Mouse (Mus musculus): ENCODE results near the gene 1700029F12Rik.
A peak's percentile ranks its signal among the peaks of the same experiment; 100 is the strongest.
"Not testable (repeated sequence)": the region's sequence is repeated elsewhere in the genome, so short reads cannot be mapped to it uniquely, and the experiment has no call there.

Gene 1700029F12Rik

DNA sequence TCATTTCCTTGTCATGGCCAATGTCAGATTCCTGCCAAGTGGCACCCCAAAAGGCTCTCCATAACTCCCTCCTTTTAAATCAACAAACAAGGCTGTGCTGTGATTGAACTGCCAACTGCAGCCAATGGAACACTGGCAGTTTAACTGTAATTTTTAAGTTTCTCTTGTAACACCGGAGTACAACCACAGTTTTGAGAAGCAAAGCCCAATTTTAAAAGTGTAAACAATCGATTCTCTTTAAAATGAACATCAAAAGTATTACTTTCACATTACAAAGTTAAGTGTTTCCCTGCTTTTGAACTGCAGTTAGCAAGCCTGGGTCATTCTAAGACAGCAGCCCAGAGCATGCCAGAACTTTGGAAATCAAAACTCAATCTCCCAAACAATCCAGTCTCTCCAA lies at the start of gene 1700029F12Rik:
Gene 1700029F12Rik, minus strand, starts transcription at position 101 of the 400 bp plus-strand sequence.
- DNase-seq, result no peak

DNA sequence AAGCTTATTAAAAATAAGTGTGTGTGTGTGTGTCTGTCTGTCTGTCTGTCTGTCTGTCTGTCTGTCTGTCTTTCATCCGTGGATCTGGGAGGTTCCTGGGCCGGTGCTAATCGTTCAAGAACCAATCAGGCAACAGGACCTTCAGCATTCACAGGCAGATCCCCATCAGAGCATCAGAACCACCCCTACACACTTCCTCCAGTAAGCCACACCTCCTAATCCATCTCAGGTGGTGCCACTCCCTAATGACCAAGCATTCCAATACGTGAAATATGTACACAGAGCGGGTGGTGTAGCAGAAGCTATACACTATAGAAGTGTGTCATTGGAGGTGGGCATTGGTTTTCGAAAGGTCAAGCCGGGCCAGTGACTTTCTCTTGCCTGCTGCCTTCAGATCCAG lies 48.3 kb upstream of the 1700029F12Rik start:
- no peak for DNase-seq

DNA sequence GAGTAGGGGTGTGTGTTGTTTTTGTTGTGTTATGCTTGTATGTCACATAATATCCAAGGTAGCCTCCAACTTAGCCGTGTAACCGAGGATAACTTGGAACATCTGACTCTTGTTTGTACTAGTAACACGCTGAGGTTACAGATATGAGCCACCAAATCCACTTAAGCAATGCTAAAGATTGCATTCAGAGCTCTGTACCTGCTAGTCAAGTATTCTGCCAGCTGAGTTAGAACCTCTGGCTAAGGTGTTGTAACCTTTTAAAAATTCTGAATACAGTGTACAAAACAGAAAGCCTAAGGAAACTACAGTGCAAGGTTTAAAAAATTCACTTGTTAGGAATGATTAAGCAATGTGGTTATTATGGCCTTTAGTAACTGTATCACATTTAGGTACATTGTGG lies 46.5 kb upstream of the 1700029F12Rik start:
- DNase-seq, result no peak

DNA sequence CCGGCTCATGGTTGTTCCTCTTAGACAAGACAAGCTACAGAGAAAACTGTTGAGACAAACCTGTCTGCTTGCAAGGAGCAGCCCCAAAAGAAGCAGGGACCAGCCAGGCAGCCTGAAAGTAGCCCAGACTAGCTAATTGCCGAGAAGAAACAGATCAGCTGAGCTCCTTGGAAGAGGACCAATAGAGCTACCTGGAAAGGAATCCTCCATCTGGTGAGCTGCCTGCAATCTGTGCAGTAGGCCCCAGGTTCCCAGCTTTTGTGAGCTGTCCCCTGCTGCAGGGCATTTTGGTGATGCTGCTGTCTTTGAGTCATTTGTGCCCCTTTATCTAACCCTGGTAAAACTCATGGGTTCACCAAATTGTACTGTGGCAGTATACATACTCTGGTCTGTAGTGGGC lies 46.0 kb upstream of the 1700029F12Rik start:
- DNase-seq, result no peak

DNA sequence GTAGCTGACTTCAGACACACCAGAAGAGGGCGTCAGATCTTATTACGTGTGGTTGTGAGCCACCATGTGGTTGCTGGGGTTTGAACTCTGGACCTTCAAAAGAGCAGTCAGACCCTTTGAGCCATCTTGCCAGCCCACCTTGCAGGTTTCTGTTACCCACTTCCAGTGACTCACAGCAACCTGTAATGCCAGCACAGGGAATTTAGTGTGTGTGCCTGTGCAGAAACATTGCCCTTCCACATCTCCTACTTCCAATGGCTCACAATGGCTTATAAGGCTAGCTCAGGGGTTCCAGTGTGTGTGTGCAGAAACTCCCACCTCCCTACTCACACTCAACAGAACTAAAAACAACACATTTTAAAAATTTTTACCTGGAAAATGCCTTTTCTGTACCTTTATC lies 43.4 kb upstream of the 1700029F12Rik start:
- DNase-seq, result no peak

DNA sequence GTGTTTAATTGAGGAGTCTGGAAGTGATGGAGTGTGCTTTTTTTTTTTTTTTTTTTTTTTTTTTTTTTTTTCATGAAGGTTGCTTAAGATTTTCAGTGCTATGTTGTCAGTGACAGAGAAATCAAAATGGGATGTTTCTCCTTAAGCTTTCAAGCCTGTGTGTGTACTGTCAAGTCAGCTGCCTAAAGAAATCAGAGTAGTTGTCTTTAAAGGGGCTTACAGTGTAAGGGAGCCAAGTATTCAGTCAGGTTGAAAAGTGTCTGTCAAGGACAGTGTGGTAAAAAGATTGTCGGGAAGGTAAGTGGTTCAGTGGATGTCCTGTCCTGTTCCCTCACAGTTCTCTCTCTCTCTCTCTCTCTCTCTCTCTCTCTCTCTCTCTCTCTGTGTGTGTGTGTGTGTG lies 39.3 kb upstream of the 1700029F12Rik start:
- DNase-seq, result no peak

DNA sequence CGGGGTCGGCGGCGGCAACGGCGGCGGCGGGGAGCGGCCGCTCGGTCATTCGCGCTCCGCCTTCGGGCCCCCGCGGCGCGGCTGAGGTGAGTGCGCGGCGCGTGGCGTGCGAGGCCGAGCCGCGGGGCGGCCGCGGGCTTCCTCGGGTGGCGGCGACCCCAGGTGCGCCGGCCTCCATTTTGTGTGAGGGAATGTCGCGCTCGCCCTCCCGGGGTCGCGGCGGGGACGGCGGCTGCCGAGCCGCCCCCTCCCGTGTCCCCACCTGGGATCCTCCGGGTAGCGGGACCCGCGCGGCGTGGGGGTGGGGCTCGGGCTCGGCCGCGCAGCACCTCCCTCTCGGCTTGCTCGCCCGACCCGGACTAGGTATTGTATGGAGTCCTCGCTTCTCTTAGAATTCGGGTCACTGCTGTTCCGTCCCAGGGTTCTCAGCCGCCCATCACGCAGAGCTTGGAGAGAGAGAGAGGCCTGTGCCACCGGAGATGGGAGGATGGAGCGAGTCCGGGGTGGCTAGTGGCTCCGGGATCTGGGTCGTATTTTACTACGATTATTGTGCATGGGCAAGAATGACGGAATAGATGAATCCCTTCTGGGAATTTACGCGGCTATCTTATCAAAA lies 37.6 kb upstream of the 1700029F12Rik start:
- no peak for DNase-seq

DNA sequence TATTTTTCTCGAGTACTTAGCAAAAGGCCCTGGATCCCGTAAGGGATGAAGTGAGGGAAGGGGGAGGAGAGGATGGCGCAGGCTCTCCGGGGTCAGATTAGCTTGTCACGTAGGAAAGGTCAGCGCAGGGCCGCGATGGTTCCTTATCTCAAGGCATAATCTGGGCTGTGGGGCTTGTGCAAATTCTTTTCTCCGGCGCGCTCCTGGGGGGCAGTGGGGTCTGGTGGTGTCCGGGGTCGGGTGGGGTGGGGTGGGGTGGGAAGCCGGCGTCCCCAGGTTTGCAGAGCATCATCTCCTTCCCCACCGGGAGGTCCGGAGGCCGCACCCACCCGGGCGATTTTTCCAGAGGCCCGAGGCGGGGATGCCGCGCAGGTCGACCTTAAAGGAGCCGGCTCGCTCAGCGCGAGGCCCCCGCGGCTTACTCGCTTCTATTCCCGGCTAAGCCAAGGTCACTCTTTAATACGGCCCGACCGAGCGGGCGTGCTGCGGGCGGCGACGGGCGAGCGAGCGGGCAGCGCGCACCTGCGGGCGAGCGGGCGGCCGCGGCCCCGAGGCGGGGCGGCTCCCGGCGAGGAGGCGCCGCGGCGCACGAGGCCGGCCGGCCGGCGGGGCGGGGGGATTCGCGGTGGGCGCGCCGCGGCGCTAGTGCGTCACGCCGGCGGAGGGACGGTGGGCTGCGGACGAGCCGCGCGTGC lies 36.9 kb upstream of the 1700029F12Rik start:
- DNase-seq, result no peak

DNA sequence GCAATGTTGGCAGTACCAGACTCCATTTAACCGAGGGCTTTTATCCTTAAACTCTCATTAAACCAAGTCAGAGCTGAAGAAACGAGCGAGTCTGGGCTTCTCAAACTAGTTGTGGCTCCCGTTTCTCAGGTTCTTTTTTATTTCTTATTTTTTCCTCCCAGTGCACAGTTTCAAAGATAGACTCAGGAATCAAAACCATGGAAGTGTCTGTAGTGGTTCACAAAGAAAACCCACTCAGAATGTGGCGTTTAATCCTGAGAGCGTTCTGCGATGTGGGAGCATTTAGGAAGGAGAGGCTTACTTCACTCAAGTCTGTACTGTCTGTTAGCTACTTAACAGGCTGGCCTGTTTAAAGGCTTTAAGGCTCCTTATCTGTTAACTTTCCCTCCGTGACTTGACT lies 34.0 kb upstream of the 1700029F12Rik start:
- no peak for DNase-seq

DNA sequence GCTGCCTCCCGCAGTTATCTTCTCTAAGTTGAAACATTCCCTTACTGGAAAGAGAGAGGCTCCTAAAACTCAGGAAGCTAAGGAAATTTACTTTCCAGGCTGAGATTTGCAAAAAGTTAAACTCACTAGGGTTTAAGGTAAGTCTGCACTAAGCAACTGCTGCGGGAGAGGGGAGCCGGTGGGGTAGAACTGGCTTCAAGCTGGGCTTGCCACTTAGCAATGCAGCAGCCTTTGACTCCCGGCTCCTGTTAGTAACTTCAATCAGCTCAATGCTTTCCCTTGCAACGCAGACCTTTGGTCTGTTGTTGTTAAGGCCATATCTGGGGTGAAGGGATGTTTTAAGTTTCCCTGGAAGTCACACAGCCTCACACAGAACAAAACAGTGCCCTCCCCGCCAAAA lies 33.5 kb upstream of the 1700029F12Rik start:
- DNase-seq, result no peak

DNA sequence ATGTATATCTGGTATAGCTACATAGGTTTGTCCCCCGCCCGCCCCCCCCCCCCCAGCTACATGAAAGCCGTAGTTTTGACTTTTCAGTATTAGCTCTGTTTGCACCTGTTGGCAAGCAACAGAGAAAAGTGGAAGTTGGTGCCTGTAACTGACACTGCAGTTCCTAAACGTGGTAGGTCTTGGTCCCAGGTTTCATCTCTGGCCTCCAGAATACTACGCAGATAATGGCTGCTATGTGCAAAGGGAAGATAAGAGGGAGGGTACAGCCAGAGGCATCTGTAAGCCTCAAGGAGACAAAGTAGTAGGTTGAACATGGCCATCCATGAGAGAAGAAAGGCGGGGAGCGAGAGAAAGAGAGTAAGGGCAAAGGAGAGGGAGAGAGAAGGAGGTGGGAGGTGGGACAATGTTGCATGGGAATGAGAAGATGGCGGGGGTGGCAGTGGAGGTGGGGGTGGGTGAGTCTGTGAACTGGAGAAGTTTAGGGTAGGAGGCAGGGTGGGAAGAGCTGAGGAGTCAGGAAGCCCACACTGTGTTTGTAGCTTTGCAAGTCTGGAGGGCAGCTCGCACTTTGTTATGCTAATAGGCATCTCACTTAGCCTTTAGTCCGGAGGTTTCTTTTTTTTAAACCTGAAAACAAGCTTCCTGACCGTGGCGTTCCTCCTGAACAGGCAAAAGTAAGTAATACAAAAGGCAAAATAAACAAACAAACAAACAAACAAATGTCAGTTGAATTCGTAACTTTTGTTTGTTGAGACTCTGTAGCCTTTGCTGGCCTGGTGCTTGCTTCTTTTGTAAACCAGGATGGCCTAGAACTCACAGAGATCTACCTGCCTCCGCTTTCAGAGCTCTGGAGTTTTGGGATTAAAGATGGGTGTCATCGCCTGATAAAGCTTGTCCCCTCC lies 32.7 kb upstream of the 1700029F12Rik start, which contains the start of gene Fam169a:
Gene Fam169a, plus strand, starts transcription at position 638 of the 902 bp plus-strand sequence.
- no peak for DNase-seq

DNA sequence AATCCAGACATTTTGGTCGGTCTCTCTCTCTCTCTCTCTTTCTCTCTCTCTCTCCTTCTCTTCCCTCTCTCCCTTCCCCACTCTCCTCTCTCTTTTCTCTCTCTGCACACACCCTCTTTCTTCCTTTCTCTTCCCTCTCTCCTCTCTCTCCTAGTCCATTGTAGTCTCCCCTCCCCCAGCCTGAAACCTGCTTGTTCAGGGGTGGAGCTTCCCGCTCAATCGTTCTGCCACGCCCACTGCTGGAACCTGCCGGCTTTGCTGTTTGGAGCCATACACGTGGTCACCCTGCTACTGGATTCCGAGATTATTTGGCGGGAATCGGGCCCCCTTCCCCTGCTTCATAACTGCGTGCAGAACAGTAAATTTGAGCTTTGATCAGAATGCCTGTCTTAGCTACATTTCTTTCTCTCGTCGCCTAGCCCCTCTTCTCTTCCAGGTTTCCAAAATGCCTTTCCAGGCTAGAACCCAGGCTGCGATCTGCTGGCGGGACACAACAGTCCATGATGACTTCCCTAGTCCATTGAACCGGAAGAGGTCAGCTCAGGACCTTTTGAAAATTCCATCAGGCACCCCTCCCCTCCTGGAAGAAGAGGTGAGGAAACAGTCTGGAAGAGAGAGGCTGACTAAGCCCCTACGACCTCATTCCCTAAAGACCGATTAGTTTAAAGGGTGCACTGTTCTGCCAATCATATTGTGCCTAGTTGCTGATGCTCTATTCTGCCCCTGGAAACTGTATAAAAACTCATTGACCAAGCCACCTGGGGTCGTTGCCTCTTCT lies 30.9 kb upstream of the 1700029F12Rik start:
- not testable (repeated sequence) for DNase-seq

DNA sequence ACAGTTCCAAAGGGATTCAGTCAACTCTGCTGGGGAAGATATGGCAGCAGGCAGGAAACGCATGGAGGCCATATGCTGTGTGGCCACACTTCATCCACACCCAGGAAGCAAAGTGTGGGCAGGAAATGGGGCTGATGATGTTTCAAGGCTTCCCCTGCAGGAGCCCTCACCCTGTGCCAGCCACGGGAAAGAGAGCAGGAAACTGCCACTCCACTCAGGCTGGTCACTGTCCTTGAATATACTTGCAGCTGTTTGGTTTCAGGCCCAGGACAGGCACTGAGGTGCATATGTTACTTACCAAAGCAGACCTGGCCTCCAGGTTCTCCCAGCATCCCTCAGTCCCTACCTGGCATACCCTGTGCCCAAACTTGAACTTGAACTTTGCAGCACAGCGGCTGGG lies 30.3 kb upstream of the 1700029F12Rik start:
- DNase-seq, result no peak

DNA sequence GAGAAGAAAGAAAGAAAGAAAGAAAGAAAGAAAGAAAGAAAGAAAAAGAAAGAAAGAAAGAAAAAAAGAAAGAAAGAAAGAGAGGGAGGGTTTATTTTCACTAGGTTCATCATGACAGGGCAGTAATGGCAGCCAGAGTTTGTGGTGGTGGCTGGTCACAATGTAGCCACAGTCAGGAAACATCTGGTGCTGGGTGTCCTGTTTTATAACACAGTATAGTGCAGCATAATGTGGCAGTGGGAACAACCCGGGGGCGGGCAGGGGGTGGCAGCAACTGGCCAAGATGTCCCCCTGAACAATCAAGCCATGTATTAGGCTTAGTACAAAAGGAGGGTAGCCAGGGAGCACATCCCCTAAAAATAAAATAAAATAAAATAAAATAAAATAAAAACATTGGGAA lies 29.3 kb upstream of the 1700029F12Rik start:
- no peak for DNase-seq

DNA sequence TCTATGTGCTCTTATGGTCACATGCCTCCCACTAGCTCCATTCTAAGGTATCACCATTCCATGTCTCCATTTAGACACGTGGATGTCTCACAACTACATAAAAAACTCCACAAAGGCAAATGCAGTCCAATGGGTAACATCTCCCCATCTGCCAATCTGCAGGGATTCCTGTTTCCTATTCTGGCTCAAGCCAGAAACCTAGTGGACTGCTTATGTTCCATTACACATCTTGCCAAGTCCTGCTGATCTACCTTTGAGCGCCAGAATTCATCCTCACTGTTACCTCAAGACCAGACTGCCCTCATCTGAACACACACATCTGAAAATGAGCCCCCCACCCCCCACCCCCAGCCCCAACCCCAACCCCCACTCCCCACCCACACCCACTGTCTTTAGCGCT lies 28.0 kb upstream of the 1700029F12Rik start:
- DNase-seq, result no peak

DNA sequence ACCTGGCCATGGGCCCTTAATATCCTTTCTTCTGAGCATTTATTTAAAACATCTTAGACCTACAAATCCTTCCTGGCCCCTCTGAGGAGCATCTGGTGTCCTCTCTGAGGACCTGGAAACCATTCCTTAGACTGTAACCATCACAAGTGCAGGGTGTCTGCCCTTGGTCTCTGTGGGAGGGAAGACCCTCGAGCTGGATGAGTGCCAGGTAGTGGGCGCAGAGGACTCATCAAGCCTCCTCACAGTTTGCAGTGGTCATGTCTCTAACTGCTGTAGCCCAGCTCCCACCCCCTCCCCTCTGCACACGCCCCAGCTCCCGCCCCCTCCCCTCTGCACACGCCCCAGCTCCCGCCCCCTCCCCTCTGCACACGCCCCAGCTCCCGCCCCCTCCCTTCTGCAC lies 26.2 kb upstream of the 1700029F12Rik start:
- no peak for DNase-seq

DNA sequence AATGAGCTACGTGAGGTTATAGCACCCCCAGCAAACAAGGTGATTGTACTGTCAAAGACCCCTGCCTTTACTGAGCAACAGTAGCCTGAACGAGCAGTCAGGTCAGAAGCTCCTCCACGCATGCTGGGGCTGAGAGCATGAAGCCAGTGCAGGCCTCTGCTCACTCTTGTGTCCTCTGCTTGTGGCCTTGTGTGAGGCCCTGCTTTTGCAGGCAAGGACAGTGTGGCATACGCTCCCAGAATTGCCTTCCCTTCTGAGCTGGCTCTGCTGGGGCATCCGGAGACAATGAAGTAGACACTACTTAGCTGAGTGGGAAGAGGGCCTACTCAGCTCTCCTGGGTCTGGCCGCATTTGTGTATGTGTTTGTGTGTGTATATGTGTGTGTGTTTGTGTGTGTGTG lies 25.6 kb upstream of the 1700029F12Rik start:
- DNase-seq, result no peak

DNA sequence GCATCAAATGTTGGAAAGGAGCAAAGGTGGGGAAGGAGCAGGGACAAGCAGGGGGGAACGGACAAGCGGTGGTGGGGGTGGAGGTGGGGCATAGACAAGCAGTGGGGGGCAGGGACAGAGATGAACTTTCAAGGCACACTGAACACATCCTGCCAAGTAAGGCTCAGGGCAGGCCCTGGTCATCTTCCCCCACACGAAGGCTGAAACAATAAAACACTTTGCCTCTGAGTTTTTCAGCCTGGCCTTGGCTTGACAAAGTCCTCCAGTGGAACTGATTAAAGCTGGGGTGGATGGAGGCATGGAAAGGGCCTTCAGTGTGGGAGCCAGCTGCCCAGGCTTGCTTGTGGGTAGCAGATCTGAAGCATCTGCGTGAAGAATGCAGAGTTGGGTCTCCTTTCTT lies 23.7 kb upstream of the 1700029F12Rik start:
- no peak for DNase-seq

DNA sequence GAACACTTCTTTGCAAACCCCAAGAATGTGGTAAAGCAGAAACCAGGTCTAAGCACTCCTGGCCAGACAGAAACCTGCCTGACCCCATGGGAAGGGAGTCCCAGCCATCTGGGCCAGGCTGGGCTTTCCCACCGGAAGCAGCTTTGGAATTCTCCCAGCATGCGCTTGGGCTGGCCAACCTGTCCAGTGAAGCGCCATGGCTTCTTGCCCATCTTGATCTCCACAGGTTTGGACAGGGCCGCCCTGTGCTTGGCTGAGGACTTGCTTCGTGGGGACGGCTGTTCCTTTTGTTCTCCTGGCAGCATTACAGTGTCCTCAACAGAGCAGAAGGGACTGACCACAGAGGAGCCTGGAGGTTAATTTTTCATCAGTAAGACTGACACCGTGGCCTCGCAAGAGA lies 19.7 kb upstream of the 1700029F12Rik start:
- DNase-seq, result no peak

DNA sequence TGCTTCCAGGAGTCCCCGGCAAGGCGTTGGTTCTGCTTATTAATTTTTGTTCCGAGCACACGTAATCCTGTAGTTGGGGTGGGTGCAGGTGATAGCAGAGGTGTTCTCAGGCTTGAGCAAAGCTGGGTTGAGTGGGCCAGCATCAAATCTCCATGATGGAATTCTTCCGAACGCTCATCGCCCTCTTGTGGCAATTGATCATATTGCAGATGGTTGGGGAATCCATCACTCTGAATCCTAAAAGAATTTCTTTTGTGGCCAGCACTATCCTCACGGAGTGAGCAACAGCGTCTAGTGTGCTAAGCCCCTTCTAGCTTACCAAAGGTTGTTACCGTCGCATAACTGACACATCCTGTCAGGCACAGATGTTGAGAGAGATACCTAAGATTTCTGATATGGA lies 18.5 kb upstream of the 1700029F12Rik start:
- peak in 1 of 2 experiments; percentile 30 for DNase-seq

DNA sequence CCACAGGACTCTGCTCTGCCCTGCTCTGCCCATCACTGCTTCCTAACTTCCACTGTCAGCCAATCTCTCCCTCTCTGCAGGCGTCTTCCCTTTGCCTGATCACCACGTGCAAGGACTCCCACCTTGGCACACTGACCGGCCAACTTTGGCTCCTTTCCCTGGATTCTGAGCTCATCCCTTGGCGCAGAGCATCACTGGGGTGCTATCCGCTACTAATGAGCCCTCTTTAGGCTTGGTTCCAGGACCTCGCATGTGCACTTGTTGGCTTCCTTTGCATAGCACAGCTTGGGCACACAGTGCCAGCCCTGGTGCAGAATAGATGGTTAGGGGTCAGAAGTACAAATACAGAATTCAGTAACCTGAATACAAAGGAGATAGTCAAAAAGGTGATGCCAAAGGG lies 17.0 kb upstream of the 1700029F12Rik start:
- no peak for DNase-seq

DNA sequence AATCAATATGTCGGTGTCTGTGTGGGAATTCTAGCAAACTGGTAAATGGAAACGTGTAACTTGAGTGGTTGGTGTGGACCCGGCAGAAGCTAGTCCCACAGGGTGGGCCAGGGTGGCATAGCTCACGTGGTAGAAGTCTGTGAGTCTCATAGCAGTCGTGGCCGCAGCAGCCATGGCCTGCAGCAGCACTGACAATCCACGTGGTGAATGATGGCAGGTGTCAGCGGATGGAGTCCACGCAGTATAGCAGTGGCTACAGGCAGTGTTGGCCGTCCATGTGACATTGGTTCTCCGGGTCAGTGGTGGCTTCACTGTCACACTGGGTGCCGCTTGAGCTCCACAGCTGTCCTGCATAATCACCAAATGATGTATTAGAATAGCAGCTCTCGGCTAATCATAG lies 4.1 kb downstream of the 1700029F12Rik start:
- no peak for DNase-seq

DNA sequence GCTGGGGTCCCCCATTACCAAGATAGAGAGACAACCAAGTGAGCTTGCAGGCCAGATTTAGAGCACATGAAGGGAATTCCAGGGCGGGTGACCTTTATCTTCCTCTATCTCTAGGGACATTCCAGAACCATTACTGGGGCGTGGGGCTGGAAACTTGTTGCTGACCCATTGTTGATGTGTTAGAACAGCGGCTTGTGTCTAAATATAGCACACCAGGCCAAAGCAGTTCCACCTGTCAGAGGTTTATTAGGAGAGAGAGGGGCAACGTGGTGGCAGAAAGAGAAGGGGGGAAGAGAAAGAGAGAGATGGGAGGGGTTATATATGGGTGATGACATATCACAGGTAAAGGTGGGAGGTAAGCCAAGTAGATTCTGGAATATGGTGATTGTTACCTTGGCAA lies 12.3 kb downstream of the 1700029F12Rik start:
- no peak for DNase-seq
